Mouse (Mus musculus) kidney, embryonic 14.5 days (tissue): ENCODE results near the gene Efcc1. TPM values are rescaled to one million over a fixed set of nuclear protein-coding genes. Genes with fewer than 3 reads are reported as not detected.

Source experiments
- ATAC-seq: fragments of 200-750 bp; cut with Nextera tagmentation; 2 replicates; pipeline ENCODE4 v1.8.0; 2017; ENCODE audit warnings: moderate number of reproducible peaks, mild to moderate bottlenecking, moderate TSS enrichment, moderate library complexity; ENCODE audit not compliant: low FRiP score, low TSS enrichment
- H3K27ac ChIP-seq: fragments of 300-500 bp; sonication (generic); 2 replicates; pipeline ENCODE4 v1.5.1; 2014; ENCODE audit warnings: low read depth, mild to moderate bottlenecking, low read length, moderate library complexity, mixed read lengths
- H3K27me3 ChIP-seq: fragments of 300-500 bp; sonication (generic); 2 replicates; pipeline ENCODE4 v1.6.1; 2014; ENCODE audit warnings: mild to moderate bottlenecking, low read length; ENCODE audit not compliant: control insufficient read depth, insufficient read depth
- H3K36me3 ChIP-seq: fragments of 300-500 bp; sonication (generic); 2 replicates; pipeline ENCODE4 v1.6.1; 2014; ENCODE audit warnings: low read length, mixed read lengths; ENCODE audit not compliant: control insufficient read depth, insufficient read depth
- H3K4me1 ChIP-seq: fragments of 300-500 bp; sonication (generic); 2 replicates; pipeline ENCODE4 v1.6.1; 2014; ENCODE audit warnings: low read length, mixed read lengths; ENCODE audit not compliant: control insufficient read depth, insufficient read depth
- H3K4me2 ChIP-seq: fragments of 300-500 bp; sonication (generic); replicated peaks from 2 replicates; pipeline ENCODE4 v1.6.1; 2014; ENCODE audit warnings: low read depth, mild to moderate bottlenecking, low read length
- H3K4me3 ChIP-seq: fragments of 300-500 bp; sonication (generic); 2 replicates; pipeline ENCODE4 v1.5.1; 2014; ENCODE audit warnings: mild to moderate bottlenecking, low read length
- H3K9ac ChIP-seq: fragments of 300-500 bp; sonication (generic); 2 replicates; pipeline ENCODE4 v1.6.1; 2014; ENCODE audit warnings: low read depth, mild to moderate bottlenecking, low read length, moderate library complexity
- H3K9me3 ChIP-seq: fragments of 300-500 bp; sonication (generic); 2 replicates; pipeline ENCODE4 v1.6.1; 2016; ENCODE audit warnings: low read length; ENCODE audit not compliant: control insufficient read depth
- WGBS: fragments of 180-500 bp; shearing (Covaris S2); extraction: QIAGEN DNeasy Blood & Tissue Kit; methylation state at CpG from one replicate; pipeline ENCODE4 v1.1.7; 2014; 5-methylcytosine and 5-hydroxymethylcytosine counted together
- polyA plus RNA-seq: library from polyadenylated mRNA; unstranded; fragments of >200 nt; fragmentation: Nextera tagmentation; extraction: Ambion mirVana; gene quantifications from 2 replicates; pipeline ENCODE4 v1.2.1, GENCODE M21; 2014

Efcc1 gene
- polyA plus RNA-seq, 1 experiment from 2014 or later = 1.8 TPM

GRCm38 (mm10) chr6:87730141-87730540 is 528 bp upstream of the Efcc1 start:
- peaks cover 44% of the 10 kb centered on the region for H3K27me3 ChIP-seq
- peak overlapping the region; percentile 92 for H3K4me2 ChIP-seq
- no peaks in the 10 kb centered on the region for H3K9me3 ChIP-seq
- H3K36me3 ChIP-seq = no peaks in the 10 kb centered on the region
- ATAC-seq = no peak
- H3K4me3 ChIP-seq = peak overlapping the region; percentile 51
- peaks cover 20% of the 10 kb centered on the region; the same call in 1 of the 2 replicates for H3K4me1 ChIP-seq
- no peak overlapping the region for H3K9ac ChIP-seq
- H3K27ac ChIP-seq = no peak overlapping the region
- 17% methylated on average over 13 of the region's 13 CpGs for WGBS

- Histone ChIP-seq H3K4me3 (peak overlapping the region; percentile 51), H3K4me2 (peak overlapping the region; percentile 92), H3K36me3 (no peaks in the 10 kb centered on the region), H3K9me3 (no peaks in the 10 kb centered on the region), H3K27me3 (peaks cover 44% of the 10 kb centered on the region), H3K4me1 (peaks cover 20% of the 10 kb centered on the region; the same call in 1 of the 2 replicates), H3K9ac (peak overlapping the region; percentile 55), H3K27ac (no peak overlapping the region)
- ATAC-seq = no peak
- WGBS = 3% methylated on average over 19 of the region's 19 CpGs
These were observed 910 bp downstream of the Efcc1 start for GRCm38 (mm10) chr6:87731463-87732095.

- peaks cover 44% of the 10 kb centered on the region for H3K27me3 ChIP-seq
- H3K4me2 ChIP-seq = peak overlapping the region; percentile 92
- 2% methylated on average over 45 of the region's 53 CpGs for WGBS
- H3K36me3 ChIP-seq = no peaks in the 10 kb centered on the region
- peak overlapping the region; percentile 51 for H3K4me3 ChIP-seq
- no peak for ATAC-seq
- H3K9me3 ChIP-seq = no peaks in the 10 kb centered on the region
- H3K4me1 ChIP-seq = peaks cover 20% of the 10 kb centered on the region; the same call in 1 of the 2 replicates
- H3K9ac ChIP-seq = 0 out of 2 replicates have a peak overlapping the region, but pooled peaks have one; percentile 0
- H3K27ac ChIP-seq = no peak overlapping the region
These were observed 1.7 kb downstream of the Efcc1 start for GRCm38 (mm10) chr6:87732151-87733011.

GRCm38 (mm10) chr6:87733131-87733930 is 2.7 kb downstream of the Efcc1 start:
- ATAC-seq = no peak
- Histone ChIP-seq H3K9me3 (no peaks in the 10 kb centered on the region), H3K27me3 (peaks cover 44% of the 10 kb centered on the region), H3K4me3 (peak overlapping the region; percentile 51), H3K4me2 (peak overlapping the region; percentile 50), H3K27ac (no peak overlapping the region), H3K4me1 (peaks cover 23% of the 10 kb centered on the region; the same call in 1 of the 2 replicates), H3K36me3 (no peaks in the 10 kb centered on the region), H3K9ac (no peak overlapping the region)
- 28% methylated on average over 14 of the region's 14 CpGs for WGBS

GRCm38 (mm10) chr6:87734136-87734535 is 3.5 kb downstream of the Efcc1 start:
- H3K4me1 ChIP-seq = peaks cover 23% of the 10 kb centered on the region; the same call in 1 of the 2 replicates
- H3K4me2 ChIP-seq = no peak overlapping the region
- H3K9me3 ChIP-seq = no peaks in the 10 kb centered on the region
- H3K27me3 ChIP-seq = peaks cover 42% of the 10 kb centered on the region
- no peak overlapping the region for H3K27ac ChIP-seq
- no peak overlapping the region for H3K4me3 ChIP-seq
- peak; percentile 32; the same call in 1 of the 2 replicates for ATAC-seq
- H3K36me3 ChIP-seq = no peaks in the 10 kb centered on the region
- 53% methylated on average over 5 of the region's 5 CpGs for WGBS
- no peak overlapping the region for H3K9ac ChIP-seq

GRCm38 (mm10) chr6:87736923-87737322 is 6.3 kb downstream of the Efcc1 start:
- ATAC-seq = no peak
- Histone ChIP-seq H3K4me3 (no peak overlapping the region), H3K27me3 (peaks cover 15% of the 10 kb centered on the region), H3K9ac (no peak overlapping the region), H3K36me3 (no peaks in the 10 kb centered on the region), H3K4me1 (peaks cover 12% of the 10 kb centered on the region; the same call in 1 of the 2 replicates), H3K27ac (no peak overlapping the region), H3K9me3 (no peaks in the 10 kb centered on the region), H3K4me2 (no peak overlapping the region)
- WGBS = 75% methylated on average over 4 of the region's 4 CpGs

GRCm38 (mm10) chr6:87737921-87738626 is 7.4 kb downstream of the Efcc1 start:
- ATAC-seq = no peak
- Histone ChIP-seq H3K27ac (no peak overlapping the region), H3K36me3 (no peaks in the 10 kb centered on the region), H3K4me3 (no peak overlapping the region), H3K4me1 (0 out of 2 replicates have a peak, but pooled peaks cover 11% of the 10 kb centered on the region), H3K4me2 (no peak overlapping the region), H3K9me3 (no peaks in the 10 kb centered on the region), H3K27me3 (peaks cover 6% of the 10 kb centered on the region), H3K9ac (no peak overlapping the region)
- 59% methylated on average over 4 of the region's 4 CpGs for WGBS

GRCm38 (mm10) chr6:87739898-87740297 is 9.2 kb downstream of the Efcc1 start:
- no peak overlapping the region for H3K9ac ChIP-seq
- H3K9me3 ChIP-seq = no peaks in the 10 kb centered on the region
- no peak overlapping the region for H3K27ac ChIP-seq
- H3K4me3 ChIP-seq = no peak overlapping the region
- H3K4me2 ChIP-seq = no peak overlapping the region
- 0 out of 2 replicates have a peak, but pooled peaks cover 4% of the 10 kb centered on the region for H3K4me1 ChIP-seq
- H3K36me3 ChIP-seq = no peaks in the 10 kb centered on the region
- WGBS = 48% methylated on average over 6 of the region's 6 CpGs
- ATAC-seq = no peak
- no peaks in the 10 kb centered on the region for H3K27me3 ChIP-seq
